Mouse (Mus musculus): ENCODE results near the gene Zzz3. TPM values are rescaled to one million over a fixed set of nuclear protein-coding genes. Genes with fewer than 3 reads are reported as not detected.
A peak's percentile ranks its signal among the peaks of the same experiment; 100 is the strongest.

The Zzz3 gene
- polyA plus RNA-seq, 1 experiment from 2014 or later: 41.1 TPM

- Histone ChIP-seq H3K27ac (no peak overlapping the region), H3K4me1 (peaks cover 9% of the 10 kb centered on the region; the same call in 1 of the 2 replicates), H3K4me3 (no peak overlapping the region), H3K27me3 (ENCODE audit: insufficient read depth, poor library complexity, severe bottlenecking) (no peaks in the 10 kb centered on the region), H3K36me3 (peaks cover 49% of the 10 kb centered on the region), H3K9me3 (no peaks in the 10 kb centered on the region)
- DNase-seq (ENCODE audit: low spot score): no peak
- 88% methylated on average over 7 of the region's 7 CpGs for WGBS
These were observed 36.1 kb upstream of the Zzz3 start for GRCm38 (mm10) chr3:152359151-152359550.

DNA sequence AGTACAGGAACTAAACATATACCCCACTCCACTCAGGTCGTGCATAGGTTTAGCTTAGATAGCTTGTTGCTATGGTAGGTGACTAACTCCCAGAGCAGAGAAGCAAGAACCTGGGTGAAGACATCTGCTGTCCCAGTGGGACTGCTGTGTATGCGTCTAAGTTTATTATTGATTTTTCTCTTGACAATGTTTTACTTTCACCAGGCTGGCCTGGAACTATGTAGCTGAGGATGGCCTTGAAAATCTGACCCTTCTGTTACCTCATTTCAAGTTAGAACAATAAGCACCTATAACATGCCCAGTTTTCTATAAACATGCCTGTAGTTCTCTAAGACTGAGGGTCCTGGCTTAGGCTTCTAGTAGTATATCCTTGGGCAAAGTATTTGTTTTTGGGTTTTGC is 31.1 kb upstream of the Zzz3 start:
- DNase-seq (ENCODE audit: low spot score): no peak
- Histone ChIP-seq H3K27me3 (ENCODE audit: insufficient read depth, poor library complexity, severe bottlenecking) (no peaks in the 10 kb centered on the region), H3K36me3 (peaks cover 86% of the 10 kb centered on the region), H3K4me1 (no peaks in the 10 kb centered on the region), H3K4me3 (no peak overlapping the region), H3K27ac (no peak overlapping the region), H3K9me3 (no peaks in the 10 kb centered on the region)
- WGBS: 88% methylated on average over 2 of the region's 2 CpGs

DNA sequence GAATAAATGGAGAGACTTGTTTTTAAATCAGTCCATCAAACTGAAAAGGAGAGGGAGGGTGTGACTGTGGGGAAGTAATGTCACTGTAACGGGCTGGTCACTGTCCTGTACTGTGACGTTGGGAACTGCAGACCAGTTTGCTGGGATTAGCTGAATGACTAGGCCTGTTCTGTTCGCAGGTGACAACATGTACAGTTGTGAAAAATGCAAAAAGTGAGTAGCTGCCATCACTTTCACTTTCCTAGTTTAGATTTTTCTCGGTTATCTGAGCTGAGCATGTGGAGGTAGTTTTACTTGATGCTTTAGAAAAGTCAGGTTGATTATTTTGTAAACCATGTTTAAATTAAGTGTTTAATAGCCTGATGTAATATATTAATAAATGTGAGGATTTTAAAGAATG is 19.2 kb upstream of the Zzz3 start:
- DNase-seq (ENCODE audit: low spot score): no peak
- H3K27me3 ChIP-seq (ENCODE audit: insufficient read depth, poor library complexity, severe bottlenecking): no peaks in the 10 kb centered on the region
- no peaks in the 10 kb centered on the region for H3K4me1 ChIP-seq
- peaks cover 84% of the 10 kb centered on the region for H3K36me3 ChIP-seq
- H3K4me3 ChIP-seq: no peak overlapping the region
- 90% methylated on average over 4 of the region's 4 CpGs for WGBS
- no peaks in the 10 kb centered on the region for H3K9me3 ChIP-seq
- no peak overlapping the region for H3K27ac ChIP-seq

- H3K36me3 ChIP-seq: peaks cover 75% of the 10 kb centered on the region
These were observed 11.2 kb upstream of the Zzz3 start for GRCm38 (mm10) chr3:152384106-152384505.

GRCm38 (mm10) chr3:152396278-152396987 is 1.2 kb downstream of the Zzz3 start:
- WGBS: 1% methylated on average over 90 of the region's 102 CpGs
- peak overlapping the region; percentile 86 for H3K4me3 ChIP-seq

More at GRCm38 (mm10) chr3:152384106-152384505, 11.2 kb upstream of the Zzz3 start:
- H3K27ac ChIP-seq: no peak overlapping the region
- 77% methylated on average over 11 of the region's 11 CpGs for WGBS
- H3K27me3 ChIP-seq (ENCODE audit: insufficient read depth, poor library complexity, severe bottlenecking): no peaks in the 10 kb centered on the region
- no peak for DNase-seq (ENCODE audit: low spot score)
- no peaks in the 10 kb centered on the region for H3K9me3 ChIP-seq
- H3K4me1 ChIP-seq: no peaks in the 10 kb centered on the region
- no peak overlapping the region for H3K4me3 ChIP-seq

DNA sequence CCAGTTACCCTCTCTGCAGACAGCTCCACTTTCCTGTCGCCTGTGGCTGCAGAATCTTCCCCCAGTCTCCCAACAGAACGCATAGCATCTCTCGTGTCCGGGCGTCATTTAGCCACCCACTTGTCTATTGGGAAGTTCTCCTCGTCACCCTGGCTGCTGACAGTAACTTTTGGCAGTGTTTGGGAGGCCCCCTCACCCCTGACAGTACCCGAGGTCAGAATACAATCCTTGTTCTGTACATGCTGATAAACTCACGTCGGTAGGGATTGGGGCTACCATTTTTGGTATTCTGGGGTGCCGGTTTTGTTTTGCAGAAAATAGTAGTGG is 1.7 kb downstream of the Zzz3 start:
- no peaks in the 10 kb centered on the region for H3K9me3 ChIP-seq
- no peaks in the 10 kb centered on the region for H3K27me3 ChIP-seq (ENCODE audit: insufficient read depth, poor library complexity, severe bottlenecking)
- H3K4me1 ChIP-seq: peaks cover 31% of the 10 kb centered on the region
- peak overlapping the region; percentile 86 for H3K4me3 ChIP-seq
- 1% methylated on average over 10 of the region's 10 CpGs for WGBS
- peaks cover 6% of the 10 kb centered on the region; the same call in 1 of the 2 replicates for H3K36me3 ChIP-seq
- peak; percentile 81 for DNase-seq (ENCODE audit: low spot score)
- peak overlapping the region; percentile 100 for H3K27ac ChIP-seq

More at GRCm38 (mm10) chr3:152396278-152396987, 1.2 kb downstream of the Zzz3 start:
- peaks cover 11% of the 10 kb centered on the region for H3K36me3 ChIP-seq
- peaks cover 26% of the 10 kb centered on the region for H3K4me1 ChIP-seq
- no peaks in the 10 kb centered on the region for H3K27me3 ChIP-seq (ENCODE audit: insufficient read depth, poor library complexity, severe bottlenecking)
- peak; percentile 96 for DNase-seq (ENCODE audit: low spot score)
- H3K9me3 ChIP-seq: no peaks in the 10 kb centered on the region
- peak overlapping the region; percentile 100 for H3K27ac ChIP-seq

DNA sequence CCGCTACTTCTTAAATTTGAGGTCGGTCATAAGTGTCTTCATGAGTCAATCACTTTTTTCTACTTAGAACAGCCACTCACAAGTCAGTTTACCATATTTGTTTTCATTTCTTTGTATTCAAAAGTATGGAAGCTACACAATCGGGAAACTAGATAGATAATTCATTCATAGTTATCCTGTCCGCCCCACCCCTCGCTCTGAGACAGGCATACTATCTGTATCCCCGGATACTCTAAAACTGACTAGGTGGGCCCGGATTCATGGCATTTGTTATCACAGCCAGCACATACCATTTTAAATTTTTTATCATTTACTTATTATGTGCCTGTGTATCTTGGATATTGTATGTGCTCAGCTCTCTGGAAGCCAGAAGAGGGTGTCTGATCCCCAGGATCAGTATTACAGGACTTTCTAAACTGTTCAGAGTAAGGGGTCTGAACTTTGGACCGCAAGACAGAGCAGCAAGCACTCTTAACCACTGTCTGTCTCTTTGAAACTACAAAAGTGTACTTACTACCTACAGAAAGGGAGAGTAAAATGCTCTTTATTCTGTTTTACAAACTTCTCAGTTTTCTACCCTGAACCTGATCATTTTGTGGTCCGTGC is 2.2 kb downstream of the Zzz3 start:
- peak overlapping the region; percentile 86 for H3K4me3 ChIP-seq
- 56% methylated on average over 9 of the region's 9 CpGs for WGBS
- no peaks in the 10 kb centered on the region for H3K27me3 ChIP-seq (ENCODE audit: insufficient read depth, poor library complexity, severe bottlenecking)
- 0 out of 2 replicates have a peak, but pooled peaks cover 3% of the 10 kb centered on the region for H3K36me3 ChIP-seq
- H3K27ac ChIP-seq: peak overlapping the region; percentile 100
- DNase-seq (ENCODE audit: low spot score): no peak
- H3K9me3 ChIP-seq: no peaks in the 10 kb centered on the region
- peaks cover 36% of the 10 kb centered on the region for H3K4me1 ChIP-seq

GRCm38 (mm10) chr3:152400441-152400840 is 5.2 kb downstream of the Zzz3 start:
- H3K9me3 ChIP-seq: no peaks in the 10 kb centered on the region
- no peak for DNase-seq (ENCODE audit: low spot score)
- WGBS: 89% methylated on average over 5 of the region's 5 CpGs
- H3K4me3 ChIP-seq: no peak overlapping the region
- peaks cover 37% of the 10 kb centered on the region for H3K4me1 ChIP-seq
- H3K27ac ChIP-seq: no peak overlapping the region
- no peaks in the 10 kb centered on the region for H3K27me3 ChIP-seq (ENCODE audit: insufficient read depth, poor library complexity, severe bottlenecking)
- H3K36me3 ChIP-seq: 0 out of 2 replicates have a peak, but pooled peaks cover 3% of the 10 kb centered on the region

GRCm38 (mm10) chr3:152400875-152401274 is 5.6 kb downstream of the Zzz3 start:
- WGBS: 84% methylated on average over 3 of the region's 3 CpGs
- no peak for DNase-seq (ENCODE audit: low spot score)
- Histone ChIP-seq H3K27ac (no peak overlapping the region), H3K4me1 (peaks cover 41% of the 10 kb centered on the region), H3K36me3 (0 out of 2 replicates have a peak, but pooled peaks cover 3% of the 10 kb centered on the region), H3K27me3 (ENCODE audit: insufficient read depth, poor library complexity, severe bottlenecking) (no peaks in the 10 kb centered on the region), H3K9me3 (no peaks in the 10 kb centered on the region), H3K4me3 (no peak overlapping the region)

DNA sequence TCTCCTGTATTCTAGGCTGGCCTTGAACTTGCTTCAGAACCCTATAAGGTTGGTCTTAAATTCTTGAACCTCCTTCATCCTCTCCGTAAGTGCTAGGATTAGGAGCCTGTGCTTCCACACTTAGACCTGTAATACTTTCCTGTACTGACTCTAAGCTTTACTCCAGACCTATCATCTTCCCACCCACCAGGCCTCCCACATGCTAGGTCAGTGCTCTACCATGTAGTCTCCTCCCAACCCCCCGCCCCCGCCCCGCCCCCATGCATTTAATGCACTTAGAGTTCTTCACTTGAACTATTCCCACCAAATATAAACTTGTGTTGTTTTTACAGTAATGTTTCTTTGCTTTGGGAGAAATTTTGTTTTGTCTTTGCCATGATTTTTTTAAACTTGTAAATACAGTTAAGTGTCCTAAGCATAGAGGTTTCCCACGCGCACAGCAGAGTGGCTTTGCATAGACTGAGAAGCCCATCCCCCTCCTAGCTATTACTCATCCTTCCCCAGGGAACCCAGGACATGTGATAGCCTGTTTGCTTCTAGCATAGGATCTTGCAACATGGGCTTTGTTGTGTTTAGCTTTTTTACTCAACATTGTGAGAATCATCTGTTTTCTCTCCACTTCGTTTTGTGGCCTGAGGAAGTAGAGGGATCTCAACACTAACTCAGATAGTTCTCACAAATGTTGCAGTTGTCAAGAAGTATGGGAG is 6.8 kb downstream of the Zzz3 start:
- no peak for DNase-seq (ENCODE audit: low spot score)
- Histone ChIP-seq H3K9me3 (no peaks in the 10 kb centered on the region), H3K4me1 (peaks cover 50% of the 10 kb centered on the region), H3K27me3 (ENCODE audit: insufficient read depth, poor library complexity, severe bottlenecking) (no peaks in the 10 kb centered on the region), H3K27ac (0 out of 2 replicates have a peak overlapping the region, but pooled peaks have one; percentile 2), H3K4me3 (no peak overlapping the region), H3K36me3 (0 out of 2 replicates have a peak, but pooled peaks cover 3% of the 10 kb centered on the region)
- 66% methylated on average over 7 of the region's 7 CpGs for WGBS

DNA sequence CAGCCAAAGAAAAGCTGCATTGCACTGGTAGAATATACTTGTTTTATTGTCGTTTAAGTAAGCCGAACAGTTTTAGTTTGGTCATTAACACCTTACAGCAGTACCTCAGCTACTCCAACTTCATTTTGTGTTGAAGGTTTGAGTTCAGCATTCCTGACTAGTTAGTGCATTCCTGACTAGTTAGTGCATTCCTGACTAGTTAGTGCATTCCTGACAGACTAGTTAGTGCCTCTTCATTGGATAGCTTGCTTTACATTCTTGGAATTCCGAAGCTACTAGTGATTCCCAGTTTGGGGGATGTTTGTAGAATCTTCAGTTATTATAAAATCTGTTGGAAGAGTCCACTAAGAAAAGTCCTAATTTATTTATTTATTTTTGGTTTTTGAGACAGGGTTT is 7.4 kb downstream of the Zzz3 start:
- no peak overlapping the region for H3K4me3 ChIP-seq
- H3K27me3 ChIP-seq (ENCODE audit: insufficient read depth, poor library complexity, severe bottlenecking): no peaks in the 10 kb centered on the region
- 85% methylated on average over 3 of the region's 3 CpGs for WGBS
- no peaks in the 10 kb centered on the region for H3K9me3 ChIP-seq
- DNase-seq (ENCODE audit: low spot score): no peak
- H3K36me3 ChIP-seq: 0 out of 2 replicates have a peak, but pooled peaks cover 3% of the 10 kb centered on the region
- 0 out of 2 replicates have a peak overlapping the region, but pooled peaks have one; percentile 2 for H3K27ac ChIP-seq
- H3K4me1 ChIP-seq: peaks cover 51% of the 10 kb centered on the region

DNA sequence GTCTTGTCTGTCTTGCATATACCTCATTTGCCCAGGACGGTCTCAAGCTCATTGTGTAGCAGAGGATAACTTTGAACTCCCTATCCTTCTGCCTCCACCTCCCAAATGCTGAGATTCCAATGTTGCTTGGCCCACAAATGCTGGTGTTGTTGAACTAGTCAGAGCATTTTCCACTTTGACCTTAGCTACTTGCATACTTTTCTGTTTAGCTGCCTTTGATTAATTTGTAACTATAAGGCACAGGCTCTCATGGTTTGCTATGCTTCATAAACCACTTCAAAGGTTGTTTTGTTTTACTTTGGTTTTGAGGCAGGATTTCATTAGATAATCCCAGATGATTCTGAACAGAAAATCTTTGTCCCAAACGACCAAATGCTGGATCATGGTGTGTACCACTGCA is 8.6 kb downstream of the Zzz3 start:
- WGBS: 78% methylated on average over 2 of the region's 2 CpGs
- H3K27me3 ChIP-seq (ENCODE audit: insufficient read depth, poor library complexity, severe bottlenecking): no peaks in the 10 kb centered on the region
- H3K9me3 ChIP-seq: no peaks in the 10 kb centered on the region
- no peak overlapping the region for H3K4me3 ChIP-seq
- no peak overlapping the region for H3K27ac ChIP-seq
- H3K36me3 ChIP-seq: 0 out of 2 replicates have a peak, but pooled peaks cover 3% of the 10 kb centered on the region
- H3K4me1 ChIP-seq: peaks cover 48% of the 10 kb centered on the region
- DNase-seq (ENCODE audit: low spot score): no peak

DNA sequence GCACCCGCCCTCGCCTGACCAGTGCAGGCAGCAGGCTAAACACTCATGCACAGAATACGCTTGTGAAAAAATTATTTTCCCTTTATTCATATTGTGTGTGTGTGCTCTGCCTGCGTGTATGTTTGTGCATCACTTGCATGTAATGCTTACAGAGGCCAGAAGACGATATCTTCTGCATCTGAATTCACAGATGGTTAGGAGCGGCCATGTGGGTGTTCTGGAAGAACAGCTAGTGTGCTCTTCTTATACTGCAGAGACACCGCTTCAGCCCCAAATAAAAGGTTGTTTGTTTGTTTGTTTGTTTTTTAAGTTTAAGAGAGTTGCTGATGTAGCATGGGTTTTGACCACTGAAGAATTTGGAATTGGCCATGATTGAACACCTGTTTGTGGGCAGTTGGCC is 10.1 kb downstream of the Zzz3 start:
- Histone ChIP-seq H3K4me1 (peaks cover 40% of the 10 kb centered on the region), H3K4me3 (no peak overlapping the region), H3K36me3 (0 out of 2 replicates have a peak, but pooled peaks cover 2% of the 10 kb centered on the region), H3K27ac (no peak overlapping the region), H3K27me3 (ENCODE audit: insufficient read depth, poor library complexity, severe bottlenecking) (no peaks in the 10 kb centered on the region), H3K9me3 (no peaks in the 10 kb centered on the region)
- no peak for DNase-seq (ENCODE audit: low spot score)
- WGBS: 94% methylated on average over 7 of the region's 7 CpGs

Measured in heart, embryonic 10.5 days (tissue).